Comparison of ENCODE assay signal across 33 mouse cellular contexts in genomic region chr2:112430403-112430802, GRCm38 (mm10). TPM values are rescaled to one million over a fixed set of nuclear protein-coding genes. Genes with fewer than 3 reads are reported as not detected.
A peak's percentile ranks its signal among the peaks of the same experiment; 100 is the strongest.
DNase-seq lines count a peak whose midpoint lies in the region; ATAC-seq lines count a peak whose summit lies in the region.
"Had no signal": no experiment of that assay in that cellular context is flagged by ENCODE, and none has a peak within 500 bp of the region (broad histone marks: within the 10 kb centered on the region; RNA-seq: fewer than 3 reads in every experiment).

No protein-coding gene starts in this region.

- H3K27ac ChIP-seq in limb, embryonic 13.5 days: no peak overlapping the region
- H3K27ac ChIP-seq in limb, embryonic 10.5 days: no peak overlapping the region
- no peak overlapping the region for H3K27ac ChIP-seq in embryonic facial prominence, embryonic 15.5 days (replicated peaks)
- H3K27ac ChIP-seq: forebrain, embryonic 10.5 days; forebrain, embryonic 13.5 days; gastrocnemius, adult 2 months; heart, embryonic 15.5 days; hindbrain, embryonic 14.5 days; hindbrain, postnatal 0 days had no signal

- H3K27me3 ChIP-seq in limb, embryonic 13.5 days: no peaks in the 10 kb centered on the region
- no peaks in the 10 kb centered on the region for H3K27me3 ChIP-seq in limb, embryonic 10.5 days (ENCODE audit: low read depth, poor library complexity, severe bottlenecking)
- no peaks in the 10 kb centered on the region for H3K27me3 ChIP-seq in embryonic facial prominence, embryonic 15.5 days
- H3K27me3 ChIP-seq: forebrain, embryonic 13.5 days; heart, embryonic 12.5 days; heart, embryonic 15.5 days had no signal

- no peak overlapping the region for H3K4me3 ChIP-seq in limb, embryonic 13.5 days
- H3K4me3 ChIP-seq in limb, embryonic 10.5 days: no peak overlapping the region
- no peak overlapping the region for H3K4me3 ChIP-seq in embryonic facial prominence, embryonic 15.5 days (replicated peaks)
- H3K4me3 ChIP-seq: forebrain, embryonic 10.5 days; forebrain, embryonic 13.5 days; gastrocnemius, adult 2 months; heart, embryonic 12.5 days; heart, embryonic 15.5 days had no signal

- H3K9me3 ChIP-seq in limb, embryonic 13.5 days: no peaks in the 10 kb centered on the region
- no peaks in the 10 kb centered on the region for H3K9me3 ChIP-seq in limb, embryonic 10.5 days (replicated peaks)
- no peaks in the 10 kb centered on the region for H3K9me3 ChIP-seq in embryonic facial prominence, embryonic 15.5 days (replicated peaks)
- H3K9me3 ChIP-seq: forebrain, embryonic 10.5 days; forebrain, embryonic 13.5 days; heart, embryonic 12.5 days; heart, embryonic 15.5 days had no signal

- H3K36me3 ChIP-seq in limb, embryonic 13.5 days: no peaks in the 10 kb centered on the region
- H3K36me3 ChIP-seq in limb, embryonic 10.5 days: no peaks in the 10 kb centered on the region
- no peaks in the 10 kb centered on the region for H3K36me3 ChIP-seq in embryonic facial prominence, embryonic 15.5 days
- H3K36me3 ChIP-seq: forebrain, embryonic 10.5 days; heart, embryonic 12.5 days; heart, embryonic 15.5 days had no signal

- H3K4me1 ChIP-seq in limb, embryonic 13.5 days: no peaks in the 10 kb centered on the region
- H3K4me1 ChIP-seq in limb, embryonic 10.5 days: no peaks in the 10 kb centered on the region
- no peaks in the 10 kb centered on the region for H3K4me1 ChIP-seq in embryonic facial prominence, embryonic 15.5 days
- H3K4me1 ChIP-seq: forebrain, embryonic 10.5 days; forebrain, embryonic 13.5 days; heart, embryonic 12.5 days; heart, embryonic 15.5 days had no signal

- 71% methylated on average over 5 of the region's 5 CpGs for WGBS in limb, embryonic 13.5 days
- WGBS in limb, embryonic 10.5 days: 77% methylated on average over 5 of the region's 5 CpGs
- WGBS in embryonic facial prominence, embryonic 15.5 days: 46% methylated on average over 5 of the region's 5 CpGs

- ATAC-seq in limb, embryonic 13.5 days (ENCODE audit: low FRiP score, low read depth): peak; percentile 57; the same call in 1 of the 2 replicates
- ATAC-seq in embryonic facial prominence, embryonic 15.5 days (ENCODE audit: insufficient number of reproducible peaks, low FRiP score, low TSS enrichment, low read depth): peak; percentile 47; the same call in 1 of the 2 replicates
- ATAC-seq: activated CD4-positive, CD25-positive, alpha-beta regulatory T cell, adult 4 months; CD4-positive, CD25-positive, alpha-beta regulatory T cell, adult 4 months; forebrain, embryonic 13.5 days; forebrain, embryonic 16.5 days; hindbrain, postnatal 0 days; inflammation-experienced regulatory T-cells, adult 6 months; intestine, embryonic 16.5 days had no signal

- H3K4me2 ChIP-seq in limb, embryonic 13.5 days (replicated peaks): no peak overlapping the region
- no peak overlapping the region for H3K4me2 ChIP-seq in embryonic facial prominence, embryonic 15.5 days (replicated peaks)
- H3K4me2 ChIP-seq: forebrain, embryonic 13.5 days; heart, embryonic 12.5 days; heart, embryonic 15.5 days; hindbrain, embryonic 14.5 days had no signal

- intact Hi-C loops in heart, postnatal 14 days (cut with DNase I): no loop called here

- H3K9ac ChIP-seq in limb, embryonic 13.5 days: no peak overlapping the region
- no peak overlapping the region for H3K9ac ChIP-seq in embryonic facial prominence, embryonic 15.5 days
- H3K9ac ChIP-seq: forebrain, embryonic 13.5 days; heart, embryonic 12.5 days; heart, embryonic 15.5 days; hindbrain, embryonic 14.5 days had no signal

- peak; percentile 31 for DNase-seq in heart, adult 11 months
- DNase-seq in heart, postnatal 14 days: no peak
- no peak for DNase-seq in limb, embryonic 10.5 days (ENCODE audit: low spot score)
- DNase-seq in frontal cortex, postnatal 36 days (ENCODE audit: low spot score in 2 of 2): no peak
- DNase-seq in spleen, postnatal 36 days (ENCODE audit: low spot score in 2 of 2): no peak
- DNase-seq: adrenal gland, adult 8-10 months; adrenal gland, postnatal 36 days; B cell, adult 2 months; cerebellum, adult 11-12 months; cerebellum, adult 8-10 months; cerebellum, postnatal 10 days; cerebellum, postnatal 36 days; embryo, embryonic 11 days; gastrocnemius, adult 2 months; gastrocnemius, postnatal 14 days; heart, adult 18-20 months; heart, postnatal 10 days; heart, postnatal 4 days had no signal

RNA-seq across cellular contexts. Expression of gene Emc7, which starts 24.4 kb away (rescaled TPM):
- total RNA-seq in heart, postnatal 14 days (2021): 10 to 100 TPM; 15.2 to 15.5 TPM
- polyA plus RNA-seq in limb, embryonic 13.5 days (2015; fragmentation: Nextera tagmentation; extraction: Ambion mirVana): 15.5 and 17.0 TPM in 2 replicates
- 10.2 and 10.9 TPM in 2 replicates for polyA plus RNA-seq in limb, embryonic 10.5 days (2016; fragmentation: Nextera tagmentation; extraction: Ambion mirVana)
- polyA plus RNA-seq in embryonic facial prominence, embryonic 15.5 days (2015; fragmentation: Nextera tagmentation; extraction: Ambion mirVana): 19.6 TPM in 2 replicates

RNA-seq across cellular contexts. Expression of gene Chrm5, which starts 50.2 kb away (rescaled TPM):
- total RNA-seq in heart, postnatal 14 days (2021): not detected
- polyA plus RNA-seq in limb, embryonic 13.5 days (2015; fragmentation: Nextera tagmentation; extraction: Ambion mirVana): not detected in 2 replicates
- not detected in 2 replicates for polyA plus RNA-seq in limb, embryonic 10.5 days (2016; fragmentation: Nextera tagmentation; extraction: Ambion mirVana)
- 0.13 TPM in 1 of 2 replicates, not detected in the other for polyA plus RNA-seq in embryonic facial prominence, embryonic 15.5 days (2015; fragmentation: Nextera tagmentation; extraction: Ambion mirVana)
- total RNA-seq: adrenal gland, adult 8-10 months; adrenal gland, postnatal 36 days; gastrocnemius, postnatal 14 days; gastrocnemius, postnatal 4 days; heart, adult 18-20 months; heart, postnatal 10 days; heart, postnatal 4 days had no signal
- polyA plus RNA-seq: activated CD4-positive, CD25-positive, alpha-beta regulatory T cell, adult 4 months; CD4-positive, CD25-positive, alpha-beta regulatory T cell, adult 4 months; embryonic facial prominence, embryonic 11.5 days; forebrain, embryonic 13.5 days; heart, embryonic 12.5 days; heart, embryonic 15.5 days; inflammation-experienced regulatory T-cells, adult 6 months; intestine, embryonic 16.5 days had no signal

RNA-seq across cellular contexts. Expression of gene Katnbl1, which starts 51.4 kb away (rescaled TPM):
- 1 to 10 TPM; 7.3 to 7.6 TPM for total RNA-seq in heart, postnatal 14 days (2021)
- 48.4 and 53.0 TPM in 2 replicates for polyA plus RNA-seq in limb, embryonic 13.5 days (2015; fragmentation: Nextera tagmentation; extraction: Ambion mirVana)
- 37.5 and 44.4 TPM in 2 replicates for polyA plus RNA-seq in limb, embryonic 10.5 days (2016; fragmentation: Nextera tagmentation; extraction: Ambion mirVana)
- polyA plus RNA-seq in embryonic facial prominence, embryonic 15.5 days (2015; fragmentation: Nextera tagmentation; extraction: Ambion mirVana): 49.0 and 50.4 TPM in 2 replicates
